Mouse (Mus musculus) embryonic facial prominence, embryonic 14.5 days (tissue): ENCODE measurements around the gene Gse1. TPM values are rescaled to one million over a fixed set of nuclear protein-coding genes. Genes with fewer than 3 reads are reported as not detected.

Experiments
- ATAC-seq: fragments of 200-750 bp; cut with Nextera tagmentation; 2 replicates; pipeline ENCODE4 v1.8.0; 2017; ENCODE audit warnings: low read depth, moderate number of reproducible peaks, moderate TSS enrichment
- DNase-seq: peaks from one replicate; pipeline ENCODE4 v3.0.0-alpha.2; 2015; ENCODE audit warnings: low spot score
- H3K27ac ChIP-seq: fragments of 300-500 bp; sonication (generic); replicated peaks from 2 replicates; pipeline ENCODE4 v1.5.1; 2014; ENCODE audit warnings: low read depth, mild to moderate bottlenecking, low read length, moderate library complexity
- H3K27me3 ChIP-seq: fragments of 300-500 bp; sonication (generic); replicated peaks from 2 replicates; pipeline ENCODE4 v1.6.1; 2014; ENCODE audit warnings: low read length; ENCODE audit not compliant: control insufficient read depth, insufficient read depth
- H3K36me3 ChIP-seq: fragments of 300-500 bp; sonication (generic); 2 replicates; pipeline ENCODE4 v1.6.1; 2014; ENCODE audit warnings: low read length, mixed read lengths; ENCODE audit not compliant: control insufficient read depth, insufficient read depth
- H3K4me1 ChIP-seq: fragments of 300-500 bp; sonication (generic); 2 replicates; pipeline ENCODE4 v1.6.1; 2014; ENCODE audit warnings: antibody characterized with exemption, low read length; ENCODE audit not compliant: control insufficient read depth, insufficient read depth
- H3K4me2 ChIP-seq: fragments of 300-500 bp; sonication (generic); 2 replicates; pipeline ENCODE4 v1.6.1; 2014; ENCODE audit warnings: low read depth, mild to moderate bottlenecking, low read length, moderate library complexity, mixed read lengths
- H3K4me3 ChIP-seq: fragments of 300-500 bp; sonication (generic); 2 replicates; pipeline ENCODE4 v1.5.1; 2014; ENCODE audit warnings: low read depth, mild to moderate bottlenecking, low read length
- H3K9ac ChIP-seq: fragments of 300-500 bp; sonication (generic); 2 replicates; pipeline ENCODE4 v1.6.1; 2014; ENCODE audit warnings: low read depth, mild to moderate bottlenecking, low read length, moderate library complexity, mixed read lengths
- H3K9me3 ChIP-seq: fragments of 300-500 bp; sonication (generic); 2 replicates; pipeline ENCODE4 v1.6.1; 2016; ENCODE audit warnings: low read length; ENCODE audit not compliant: control insufficient read depth
- WGBS: fragments of 180-500 bp; shearing (Covaris S2); extraction: QIAGEN DNeasy Blood & Tissue Kit; methylation state at CpG from one replicate; pipeline ENCODE4 v1.1.7; 2014; 5-methylcytosine and 5-hydroxymethylcytosine counted together
- polyA plus RNA-seq: library from polyadenylated mRNA; unstranded; fragments of >200 nt; fragmentation: Nextera tagmentation; extraction: Ambion mirVana; gene quantifications from 2 replicates; pipeline ENCODE4 v1.2.1, GENCODE M21; 2014

Gse1 gene
- polyA plus RNA-seq, 1 experiment from 2014 or later: 8.7 TPM

- peak overlapping the region; percentile 50 for H3K9ac ChIP-seq
- H3K4me1 ChIP-seq: peaks cover 47% of the 10 kb centered on the region
- peak overlapping the region; percentile 19; the same call in 1 of the 2 replicates for H3K27ac ChIP-seq
- ATAC-seq: peak; percentile 34
- H3K36me3 ChIP-seq: no peaks in the 10 kb centered on the region
- DNase-seq: no peak
- H3K4me2 ChIP-seq: peak overlapping the region; percentile 45
- H3K9me3 ChIP-seq: no peaks in the 10 kb centered on the region
- H3K27me3 ChIP-seq: no peaks in the 10 kb centered on the region
- WGBS: 5% methylated on average over 19 of the region's 25 CpGs
- H3K4me3 ChIP-seq: 0 out of 2 replicates have a peak overlapping the region, but pooled peaks have one; percentile 6
These were observed 321.2 kb downstream of the Gse1 start for GRCm38 (mm10) chr8:120549321-120549921.

GRCm38 (mm10) chr8:120549922-120550321, 321.7 kb downstream of the Gse1 start:
- Histone ChIP-seq H3K4me1 (peaks cover 47% of the 10 kb centered on the region), H3K9ac (peak overlapping the region; percentile 50), H3K4me2 (peak overlapping the region; percentile 45), H3K4me3 (0 out of 2 replicates have a peak overlapping the region, but pooled peaks have one; percentile 6), H3K27me3 (no peaks in the 10 kb centered on the region), H3K36me3 (no peaks in the 10 kb centered on the region), H3K9me3 (no peaks in the 10 kb centered on the region), H3K27ac (no peak overlapping the region)
- no peak for DNase-seq
- ATAC-seq: peak; percentile 14
- WGBS: 14% methylated on average over 11 of the region's 11 CpGs

DNA sequence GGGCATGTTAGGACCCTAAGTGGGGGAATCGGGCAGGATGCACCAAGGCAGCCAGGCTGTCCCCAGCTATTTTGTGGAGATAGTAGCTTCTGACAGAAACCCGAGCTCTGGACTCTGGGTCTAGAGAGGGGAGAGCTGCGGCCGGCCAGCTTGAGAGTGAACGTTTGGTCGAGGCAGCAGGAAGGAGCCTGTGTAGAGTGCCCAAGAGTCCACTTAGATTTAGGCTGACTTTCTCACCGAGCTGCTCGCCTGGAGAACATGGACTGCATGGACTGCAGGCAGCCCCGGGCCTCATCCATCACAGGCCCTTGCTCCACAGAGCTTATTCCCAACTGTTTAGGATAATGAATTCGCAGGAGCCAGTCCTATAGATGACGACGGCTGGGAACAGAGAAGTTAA, 322.2 kb downstream of the Gse1 start:
- Histone ChIP-seq H3K27ac (no peak overlapping the region), H3K4me3 (no peak overlapping the region), H3K9ac (no peak overlapping the region), H3K9me3 (no peaks in the 10 kb centered on the region), H3K36me3 (no peaks in the 10 kb centered on the region), H3K4me1 (peaks cover 48% of the 10 kb centered on the region), H3K4me2 (no peak overlapping the region), H3K27me3 (no peaks in the 10 kb centered on the region)
- DNase-seq (no peak), ATAC-seq (no peak)
- WGBS: 31% methylated on average over 12 of the region's 12 CpGs

DNA sequence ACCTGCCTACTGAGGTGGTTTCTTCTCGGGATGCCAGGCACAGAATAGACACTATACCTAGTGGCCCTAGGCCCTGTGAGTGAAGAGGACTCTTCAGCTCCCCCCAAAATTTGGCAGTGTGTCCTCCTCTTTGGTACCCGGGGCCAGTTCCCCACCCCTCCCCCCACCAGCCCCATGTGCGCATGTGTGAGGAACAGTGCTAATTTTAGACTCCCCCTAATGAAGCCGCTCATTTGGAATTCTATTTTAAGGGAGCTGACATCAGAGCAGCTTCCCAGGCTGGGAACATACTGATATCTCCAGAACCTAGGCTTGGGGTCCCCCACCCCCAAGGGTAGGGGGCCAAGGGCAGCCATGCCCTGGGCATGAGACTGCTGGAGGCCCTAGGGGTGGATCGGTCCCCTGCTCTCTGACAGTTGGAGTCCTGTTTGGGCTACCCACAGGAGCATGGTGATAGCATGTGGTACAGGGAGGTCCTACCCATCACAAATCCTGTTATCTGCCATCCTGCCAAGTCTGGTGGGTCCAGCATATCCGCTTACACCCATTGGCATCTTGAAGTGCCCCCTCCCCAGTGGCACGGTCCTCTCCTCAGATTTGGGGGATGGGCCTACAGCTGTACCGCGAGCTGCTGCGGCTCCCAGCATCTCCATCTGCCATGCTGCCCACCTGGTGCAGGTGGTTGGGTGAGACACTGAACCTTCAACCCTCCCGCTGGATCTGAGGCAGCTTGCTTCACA, 322.9 kb downstream of the Gse1 start:
- Histone ChIP-seq H3K4me2 (no peak overlapping the region), H3K27me3 (no peaks in the 10 kb centered on the region), H3K27ac (no peak overlapping the region), H3K9me3 (no peaks in the 10 kb centered on the region), H3K36me3 (no peaks in the 10 kb centered on the region), H3K4me1 (peaks cover 54% of the 10 kb centered on the region), H3K9ac (no peak overlapping the region), H3K4me3 (no peak overlapping the region)
- no peak for ATAC-seq
- DNase-seq: no peak
- WGBS: 62% methylated on average over 11 of the region's 11 CpGs

- no peak for DNase-seq
- no peak overlapping the region for H3K4me2 ChIP-seq
- H3K27ac ChIP-seq: no peak overlapping the region
- H3K4me1 ChIP-seq: peaks cover 59% of the 10 kb centered on the region
- no peaks in the 10 kb centered on the region for H3K36me3 ChIP-seq
- H3K27me3 ChIP-seq: no peaks in the 10 kb centered on the region
- H3K9ac ChIP-seq: no peak overlapping the region
- WGBS: 79% methylated on average over 3 of the region's 3 CpGs
- H3K9me3 ChIP-seq: no peaks in the 10 kb centered on the region
- H3K4me3 ChIP-seq: no peak overlapping the region
- no peak for ATAC-seq
These were observed 323.4 kb downstream of the Gse1 start for GRCm38 (mm10) chr8:120551677-120551980.

DNA sequence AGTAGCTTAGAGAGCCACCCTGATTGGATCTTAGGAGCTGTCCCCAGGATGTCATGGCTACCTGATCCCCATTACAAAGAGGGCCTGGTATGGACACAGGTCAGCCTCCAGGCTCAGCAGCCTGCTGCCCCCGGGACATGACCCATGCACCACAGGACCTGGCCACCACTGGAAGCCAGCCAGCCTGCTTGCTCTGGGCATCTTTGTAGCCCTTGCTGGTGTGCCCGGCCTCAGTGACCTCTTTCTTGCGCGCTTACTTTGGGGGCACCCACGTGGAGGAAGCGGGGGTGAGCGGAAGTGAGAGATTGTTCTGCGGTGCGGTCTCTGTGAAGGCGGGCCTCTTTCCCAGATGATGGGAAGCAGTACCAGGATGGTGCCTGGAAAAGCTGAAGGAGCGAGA, 324.3 kb downstream of the Gse1 start:
- no peak for DNase-seq
- H3K4me3 ChIP-seq: no peak overlapping the region
- WGBS: 77% methylated on average over 11 of the region's 11 CpGs
- no peak overlapping the region for H3K27ac ChIP-seq
- H3K9ac ChIP-seq: no peak overlapping the region
- no peaks in the 10 kb centered on the region for H3K36me3 ChIP-seq
- H3K4me1 ChIP-seq: peaks cover 60% of the 10 kb centered on the region
- H3K4me2 ChIP-seq: no peak overlapping the region
- no peaks in the 10 kb centered on the region for H3K27me3 ChIP-seq
- no peaks in the 10 kb centered on the region for H3K9me3 ChIP-seq
- ATAC-seq: no peak

DNA sequence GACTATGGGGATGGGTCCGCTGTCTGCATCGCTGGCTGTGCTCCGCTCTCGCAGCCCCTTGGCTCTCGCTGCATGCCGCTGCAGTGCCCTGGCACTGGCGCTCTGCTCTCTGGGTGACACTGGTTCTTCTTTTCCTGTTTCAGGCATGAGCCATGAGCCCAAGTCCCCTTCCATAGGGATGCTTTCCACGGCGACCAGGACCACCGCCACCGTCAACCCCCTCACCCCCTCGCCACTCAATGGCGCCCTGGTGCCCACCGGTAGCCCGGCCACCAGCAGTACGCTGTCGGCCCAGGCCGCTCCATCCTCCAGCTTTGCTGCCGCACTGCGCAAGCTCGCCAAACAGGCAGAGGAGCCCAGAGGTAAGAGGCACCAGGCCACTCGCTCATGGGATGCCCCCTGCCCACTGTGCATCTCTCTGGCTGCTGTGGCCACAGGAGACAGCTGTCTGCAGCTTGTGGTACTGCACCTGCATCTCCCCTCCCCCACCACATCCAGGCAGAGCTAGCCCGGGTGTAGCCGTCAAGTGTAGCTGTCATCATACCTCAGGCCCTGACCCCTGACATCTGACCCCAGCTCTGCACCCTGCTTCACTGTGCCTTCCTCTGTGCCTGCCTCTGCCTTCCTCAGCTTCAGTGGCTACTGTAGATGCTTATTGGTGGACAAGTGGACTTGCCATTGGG, 325.3 kb downstream of the Gse1 start:
- Histone ChIP-seq H3K4me3 (no peak overlapping the region), H3K9me3 (no peaks in the 10 kb centered on the region), H3K27ac (no peak overlapping the region), H3K4me1 (peaks cover 56% of the 10 kb centered on the region), H3K9ac (no peak overlapping the region), H3K27me3 (no peaks in the 10 kb centered on the region), H3K4me2 (no peak overlapping the region), H3K36me3 (no peaks in the 10 kb centered on the region)
- no peak for ATAC-seq
- no peak for DNase-seq
- 85% methylated on average over 22 of the region's 24 CpGs for WGBS

DNA sequence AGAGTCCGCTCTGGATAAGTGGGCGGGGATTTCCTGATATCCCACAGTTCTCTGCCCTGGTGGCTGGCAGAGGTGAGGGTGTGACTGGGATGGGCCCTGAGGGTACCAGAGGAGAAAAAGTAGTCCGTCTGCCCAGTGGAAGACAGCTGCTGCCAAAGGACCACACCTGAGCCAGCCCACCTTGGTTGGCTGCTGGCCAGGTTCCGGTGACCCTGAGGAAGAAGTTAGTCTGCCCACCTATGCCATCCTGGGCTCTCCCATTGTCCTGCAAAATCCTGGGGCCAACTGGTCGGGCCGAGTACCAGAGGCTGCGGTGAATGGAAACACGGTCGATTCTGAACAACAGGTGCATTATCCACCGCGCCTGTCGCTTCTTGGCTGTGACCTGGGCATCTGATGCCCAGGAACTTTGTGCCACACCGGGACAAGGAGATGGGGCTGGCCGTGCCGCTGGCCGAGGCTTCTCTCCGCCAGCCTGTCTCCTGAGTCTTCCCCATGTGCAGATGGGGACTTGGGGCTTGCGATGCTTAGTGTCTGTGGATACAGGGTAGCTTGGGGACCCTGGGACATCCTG, 326.3 kb downstream of the Gse1 start:
- peaks cover 58% of the 10 kb centered on the region for H3K4me1 ChIP-seq
- ATAC-seq: no peak
- H3K9me3 ChIP-seq: no peaks in the 10 kb centered on the region
- 86% methylated on average over 18 of the region's 18 CpGs for WGBS
- H3K4me2 ChIP-seq: no peak overlapping the region
- H3K4me3 ChIP-seq: no peak overlapping the region
- DNase-seq: no peak
- no peak overlapping the region for H3K27ac ChIP-seq
- no peaks in the 10 kb centered on the region for H3K27me3 ChIP-seq
- H3K9ac ChIP-seq: no peak overlapping the region
- H3K36me3 ChIP-seq: 0 out of 2 replicates have a peak, but pooled peaks cover 4% of the 10 kb centered on the region
